Mouse (Mus musculus) layer of hippocampus, postnatal 36 days (tissue): ENCODE measurements around the gene P2ry6. TPM values are rescaled to one million over a fixed set of nuclear protein-coding genes. Genes with fewer than 3 reads are reported as not detected.

Source experiments
- DNase-seq, 2 experiments: peaks; one replicate each; pipeline ENCODE4 v3.0.0; 2022
- total RNA-seq, 2 experiments: library from RNA; stranded (reverse); gene quantifications; 2 replicates each; pipeline ENCODE4 v1.2.3; 2021

The P2ry6 gene
- total RNA-seq, 2 experiments from 2014 or later, result 3.2 to 3.5 TPM

GRCm38 (mm10) chr7:100938106-100938505, 36.3 kb downstream of the P2ry6 start:
- DNase-seq, result no peak

GRCm38 (mm10) chr7:100937481-100937880, 37.0 kb downstream of the P2ry6 start:
- DNase-seq, result no peak

- no peak for DNase-seq
Measured at GRCm38 (mm10) chr7:100933520-100933919, 40.9 kb downstream of the P2ry6 start.

GRCm38 (mm10) chr7:100932481-100933007, 41.9 kb downstream of the P2ry6 start:
- DNase-seq, result peak; percentile 65 to 67

- DNase-seq, result no peak
Measured at GRCm38 (mm10) chr7:100931926-100932480, 42.4 kb downstream of the P2ry6 start, which contains the start of gene Arhgef17. Gene Arhgef17, minus strand, starts transcription at chr7:100932107.

GRCm38 (mm10) chr7:100931316-100931925, 43.0 kb downstream of the P2ry6 start:
- no peak for DNase-seq

- DNase-seq, result no peak
Measured at GRCm38 (mm10) chr7:100930619-100931315, 43.7 kb downstream of the P2ry6 start.

- no peak for DNase-seq
Measured at GRCm38 (mm10) chr7:100929639-100930303, 44.7 kb downstream of the P2ry6 start.

GRCm38 (mm10) chr7:100928456-100928855, 46.0 kb downstream of the P2ry6 start:
- DNase-seq, result no peak

- DNase-seq, result no peak
Measured at GRCm38 (mm10) chr7:100927287-100928000, 47.0 kb downstream of the P2ry6 start.

GRCm38 (mm10) chr7:100926311-100926923, 48.0 kb downstream of the P2ry6 start:
- peak; percentile 63 to 65 for DNase-seq

GRCm38 (mm10) chr7:100924674-100925445, 49.6 kb downstream of the P2ry6 start:
- DNase-seq, result no peak

- DNase-seq, result no peak
Measured at GRCm38 (mm10) chr7:100924200-100924599, 50.2 kb downstream of the P2ry6 start.

- no peak for DNase-seq
Measured at GRCm38 (mm10) chr7:100922907-100923306, 51.5 kb downstream of the P2ry6 start.

- no peak for DNase-seq
Measured at GRCm38 (mm10) chr7:100921289-100921688, 53.2 kb downstream of the P2ry6 start.

- DNase-seq, result no peak
Measured at GRCm38 (mm10) chr7:100919809-100920107, 54.7 kb downstream of the P2ry6 start.

GRCm38 (mm10) chr7:100919006-100919808, 55.2 kb downstream of the P2ry6 start:
- DNase-seq, result no peak

- DNase-seq, result no peak
Measured at GRCm38 (mm10) chr7:100918176-100918575, 56.3 kb downstream of the P2ry6 start.

GRCm38 (mm10) chr7:100917751-100918150, 56.7 kb downstream of the P2ry6 start:
- DNase-seq, result no peak

GRCm38 (mm10) chr7:100916526-100916925, 57.9 kb downstream of the P2ry6 start:
- DNase-seq, result no peak
